Mouse (Mus musculus) monocyte, adult 5-6 weeks (primary cell): ENCODE data around the gene Awat2. TPM values are rescaled to one million over a fixed set of nuclear protein-coding genes. Genes with fewer than 3 reads are reported as not detected.

Experiments used
- total RNA-seq: library from RNA; stranded (forward); fragments of 200-1000, 200-491, 200-594 nt; gene quantifications from 3 replicates; pipeline ENCODE4 v1.2.3, GENCODE M21; 2017

Gene Awat2
- total RNA-seq, 1 experiment from 2014 or later, result not detected

Other genes with a start within 250 kb of the Awat2 start
- gene Otud6a, start 13.7 kb downstream of the Awat2 start, total RNA-seq, result not detected in 3 replicates
- gene Igbp1, start 51.6 kb upstream of the Awat2 start, total RNA-seq, result 89.4 to 107 TPM (median 91.8 TPM) in 3 replicates
- gene Dgat2l6, start 82.1 kb upstream of the Awat2 start, total RNA-seq, result not detected in 3 replicates
- not detected in 3 replicates for gene Awat1, start 129.5 kb upstream of the Awat2 start, total RNA-seq
- gene P2ry4, start 152.2 kb upstream of the Awat2 start, total RNA-seq, result not detected in 3 replicates
- gene Arr3, start 162.8 kb upstream of the Awat2 start, total RNA-seq, result not detected in 3 replicates
- gene Kif4, start 183.0 kb upstream of the Awat2 start, total RNA-seq, result 0.57 to 0.87 TPM in 2 of 3 replicates, not detected in the other
- gene Pdzd11, start 183.9 kb upstream of the Awat2 start, total RNA-seq, result 7.1 to 18.0 TPM (median 17.5 TPM) in 3 replicates